Mouse (Mus musculus): ENCODE data around the gene Syde2.

GRCm38 (mm10) chr3:145950815-145951130 lies 36.9 kb upstream of the Syde2 start:
- no peak for TF ChIP-seq CTCF (IDR thresholded peaks at IDR 0.05; ENCODE audit: insufficient read depth, low read depth, low read length)
- no peak for TF ChIP-seq POLR2A (IDR thresholded peaks at IDR 0.05; ENCODE audit: insufficient read depth, low read depth, low read length)

All from olfactory bulb, adult 2 months (tissue).